Mouse (Mus musculus) embryonic fibroblast, embryonic 13.5 days (primary cell): Measurements from ENCODE around the gene Gfral.

Source experiments
- CTCF ChIP-seq: IDR thresholded peaks from 2 replicates; pipeline ENCODE4 v1.5.1; 2011; ENCODE audit warnings: mild to moderate bottlenecking, control low read depth, low read length, moderate library complexity, borderline replicate concordance; ENCODE audit not compliant: insufficient read depth
- POLR2A ChIP-seq: IDR thresholded peaks from 2 replicates; pipeline ENCODE4 v1.6.1; 2011; ENCODE audit warnings: low read depth, mild to moderate bottlenecking, control low read depth, low read length, moderate library complexity

DNA sequence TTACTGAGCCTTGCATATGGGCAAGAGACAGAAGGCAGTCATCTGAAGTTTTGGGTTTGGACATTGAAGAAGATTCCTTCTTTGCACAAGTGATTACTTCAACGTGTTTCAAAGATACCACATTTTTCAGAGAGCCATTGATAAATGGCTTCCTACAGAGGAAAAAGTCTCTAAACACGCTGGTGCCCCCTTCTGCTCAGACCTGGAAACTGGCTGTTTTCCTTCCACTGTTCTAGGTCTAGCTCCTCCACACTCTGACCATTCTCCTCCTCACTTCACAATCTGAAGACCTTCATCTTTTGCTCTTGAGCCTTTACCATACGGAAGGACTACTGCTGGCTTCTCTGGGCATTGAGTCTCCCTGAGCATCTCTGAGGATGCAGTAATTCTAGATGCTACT, 45.1 kb downstream of the Gfral start:
- TF ChIP-seq CTCF, result 0 out of 2 replicates have a peak, but pooled peaks have one; percentile 16
- no peak for TF ChIP-seq POLR2A
